Comparison of ENCODE assay signal across 16 mouse cellular contexts in the genomic region with DNA sequence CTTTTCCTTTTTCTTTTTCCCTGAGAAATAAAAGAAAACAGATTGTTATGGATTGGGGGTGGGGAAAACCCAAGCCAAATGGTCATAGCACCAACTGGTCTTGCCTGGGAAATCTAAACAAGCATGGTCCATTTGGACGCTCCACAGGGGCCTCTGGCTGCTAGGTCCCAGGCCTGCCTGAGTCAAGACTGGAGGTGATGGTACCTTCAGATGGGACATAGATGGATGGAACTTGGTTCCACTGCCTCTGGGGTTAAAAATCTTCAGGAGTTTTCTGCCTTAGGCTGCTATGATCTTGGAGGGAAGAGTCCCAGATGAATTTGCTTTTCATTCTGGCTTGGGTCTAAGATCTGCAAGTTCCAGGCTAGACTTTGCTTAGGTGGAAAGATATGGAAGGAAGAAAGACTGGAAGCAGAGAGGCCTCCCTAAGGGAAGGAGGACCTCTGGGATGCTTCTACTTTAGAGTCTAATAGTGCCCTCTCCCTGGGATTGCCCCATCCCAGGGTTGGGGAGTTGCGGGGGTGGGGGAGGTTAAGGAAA. TPM values are rescaled to one million over a fixed set of nuclear protein-coding genes. Genes with fewer than 3 reads are reported as not detected.
DNase-seq lines count a peak whose midpoint lies in the region; ATAC-seq lines count a peak whose summit lies in the region.
"Had no signal": no experiment of that assay in that cellular context is flagged by ENCODE, and none has a peak within 500 bp of the region (broad histone marks: within the 10 kb centered on the region; RNA-seq: fewer than 3 reads in every experiment).

No protein-coding gene starts in this region.

- whole genome bisulfite sequencing in intestine, embryonic 14.5 days = 46% methylated on average over 2 of the region's 2 CpGs
- 31% methylated on average over 2 of the region's 2 CpGs for WGBS in limb, embryonic 11.5 days

- intact Hi-C loops in gastrocnemius, postnatal 36 days (cut with DNase I) = no loop called here

- peak; percentile 55 for DNase-seq in adrenal gland, adult 2 months
- no peak for DNase-seq in adrenal gland, postnatal 4 days (ENCODE audit: low spot score in 2 of 2)
- peak; percentile 15 for DNase-seq in adrenal gland, postnatal 14 days
- DNase-seq in intestine, embryonic 14.5 days (ENCODE audit: low spot score) = no peak
- DNase-seq in limb, embryonic 11.5 days (ENCODE audit: low spot score) = peak; percentile 35
- no peak for DNase-seq in Muller cell, postnatal 12 days (ENCODE audit: inconsistent ontology term)
- no peak for DNase-seq in gastrocnemius, postnatal 36 days
- no peak for DNase-seq in right cerebral cortex, postnatal 36 days (ENCODE audit: low spot score in 2 of 2)
- DNase-seq: cerebellum, postnatal 14 days; spleen, adult 18-20 months; thymus, postnatal 36 days had no signal

- H3K4me3 ChIP-seq in intestine, embryonic 14.5 days (ENCODE audit: low read depth, low read length) = peak overlapping the region; percentile 42
- H3K4me3 ChIP-seq in limb, embryonic 11.5 days (ENCODE audit: low read depth, low read length) = no peak overlapping the region

- peak overlapping the region; percentile 98 for H3K27ac ChIP-seq in intestine, embryonic 14.5 days (ENCODE audit: low read depth)
- H3K27ac ChIP-seq in limb, embryonic 11.5 days (replicated peaks; ENCODE audit: low read depth, low read length) = no peak overlapping the region

- no peaks in the 10 kb centered on the region for H3K9me3 ChIP-seq in intestine, embryonic 14.5 days (ENCODE audit: control insufficient read depth, low read length)
- H3K9me3 ChIP-seq in limb, embryonic 11.5 days (ENCODE audit: control insufficient read depth, low read length) = no peaks in the 10 kb centered on the region

- ATAC-seq in intestine, embryonic 14.5 days (replicated peaks; ENCODE audit: low FRiP score, low TSS enrichment, low read depth) = no peak
- ATAC-seq in limb, embryonic 11.5 days (ENCODE audit: insufficient number of reproducible peaks, low FRiP score, low TSS enrichment, low read depth) = no peak

- peak overlapping the region; percentile 76 for H3K9ac ChIP-seq in intestine, embryonic 14.5 days (ENCODE audit: low read length)
- no peak overlapping the region for H3K9ac ChIP-seq in limb, embryonic 11.5 days (ENCODE audit: low read length)

- H3K27me3 ChIP-seq in intestine, embryonic 14.5 days (replicated peaks; ENCODE audit: control insufficient read depth, insufficient read depth, low read length) = no peaks in the 10 kb centered on the region
- H3K27me3 ChIP-seq in limb, embryonic 11.5 days (ENCODE audit: control insufficient read depth, insufficient read depth, low read length) = peaks cover 92% of the 10 kb centered on the region

- H3K36me3 ChIP-seq in intestine, embryonic 14.5 days (ENCODE audit: control insufficient read depth, insufficient read depth, low read length) = peaks cover 9% of the 10 kb centered on the region; the same call in 1 of the 2 replicates
- H3K36me3 ChIP-seq in limb, embryonic 11.5 days (ENCODE audit: control insufficient read depth, insufficient read depth, low read length) = no peaks in the 10 kb centered on the region

- H3K4me1 ChIP-seq in intestine, embryonic 14.5 days (replicated peaks; ENCODE audit: control insufficient read depth, insufficient read depth, low read length) = peaks cover 74% of the 10 kb centered on the region
- H3K4me1 ChIP-seq in limb, embryonic 11.5 days (ENCODE audit: control insufficient read depth, insufficient read depth, low read length) = peaks cover 41% of the 10 kb centered on the region

- peak overlapping the region; percentile 85 for H3K4me2 ChIP-seq in intestine, embryonic 14.5 days (ENCODE audit: low read length)
- H3K4me2 ChIP-seq in limb, embryonic 11.5 days (ENCODE audit: low read depth, severe bottlenecking) = no peak overlapping the region

RNA-seq across cellular contexts. Expression of gene Hoxb2, which starts 7.0 kb away (rescaled TPM):
- total RNA-seq in adrenal gland, adult 2 months (2021) = 10 to 100 TPM; 18.7 to 22.6 TPM
- polyA plus RNA-seq in adrenal gland, adult 2 months (2012; rRNA removed) = 69.6 and 86.1 TPM in 2 replicates
- 10 to 100 TPM; 21.0 to 26.0 TPM for total RNA-seq in adrenal gland, postnatal 4 days (2021)
- total RNA-seq in adrenal gland, postnatal 14 days (2021) = 18.0 and 19.3 TPM in 2 replicates
- 22.9 and 27.9 TPM in 2 replicates for polyA plus RNA-seq in intestine, embryonic 14.5 days (2014; fragmentation: Nextera tagmentation; extraction: Ambion mirVana)
- polyA plus RNA-seq in limb, embryonic 11.5 days (2014; fragmentation: Nextera tagmentation; extraction: Ambion mirVana) = 7.5 and 10.7 TPM in 2 replicates
- total RNA-seq in gastrocnemius, postnatal 36 days (2021) = under 1 TPM in 1 of 2 experiments, not detected in 1; 0.12 TPM
- total RNA-seq: gastrocnemius, adult 18-20 months; MEL; neutrophil, adult 5-6 weeks had no signal

RNA-seq across cellular contexts. Expression of gene Hoxb3, which starts 20.1 kb away (rescaled TPM):
- 10 to 100 TPM; 20.1 to 21.9 TPM for total RNA-seq in adrenal gland, adult 2 months (2021)
- 89.4 and 94.9 TPM in 2 replicates for polyA plus RNA-seq in adrenal gland, adult 2 months (2012; rRNA removed)
- total RNA-seq in adrenal gland, postnatal 4 days (2021) = 10 to 100 TPM; 40.5 to 44.5 TPM
- 17.1 and 26.0 TPM in 2 replicates for total RNA-seq in adrenal gland, postnatal 14 days (2021)
- polyA plus RNA-seq in intestine, embryonic 14.5 days (2014; fragmentation: Nextera tagmentation; extraction: Ambion mirVana) = 3.7 and 4.9 TPM in 2 replicates
- polyA plus RNA-seq in limb, embryonic 11.5 days (2014; fragmentation: Nextera tagmentation; extraction: Ambion mirVana) = 0.68 and 0.78 TPM in 2 replicates
- under 1 TPM; 0.38 to 0.54 TPM for total RNA-seq in gastrocnemius, postnatal 36 days (2021)
- total RNA-seq: MEL had no signal

RNA-seq across cellular contexts. Expression of gene Hoxb1, which starts 22.3 kb away (rescaled TPM):
- not detected for total RNA-seq in adrenal gland, adult 2 months (2021)
- not detected in 2 replicates for polyA plus RNA-seq in adrenal gland, adult 2 months (2012; rRNA removed)
- total RNA-seq in adrenal gland, postnatal 4 days (2021) = not detected
- total RNA-seq in adrenal gland, postnatal 14 days (2021) = not detected in 2 replicates
- polyA plus RNA-seq in intestine, embryonic 14.5 days (2014; fragmentation: Nextera tagmentation; extraction: Ambion mirVana) = 0.36 and 0.42 TPM in 2 replicates
- 0.58 TPM in 1 of 2 replicates, not detected in the other for polyA plus RNA-seq in limb, embryonic 11.5 days (2014; fragmentation: Nextera tagmentation; extraction: Ambion mirVana)
- total RNA-seq in gastrocnemius, postnatal 36 days (2021) = not detected
- total RNA-seq: gastrocnemius, adult 18-20 months; heart, postnatal 25 days; megakaryocyte-erythroid progenitor cell, adult 5-6 weeks; MEL; neutrophil, adult 5-6 weeks had no signal

RNA-seq across cellular contexts. Expression of gene Hoxb4, which starts 25.2 kb away (rescaled TPM):
- 10 to 100 TPM; 16.7 to 21.8 TPM for total RNA-seq in adrenal gland, adult 2 months (2021)
- polyA plus RNA-seq in adrenal gland, adult 2 months (2012; rRNA removed) = 27.9 and 30.0 TPM in 2 replicates
- 10 to 100 TPM; 19.8 to 22.0 TPM for total RNA-seq in adrenal gland, postnatal 4 days (2021)
- total RNA-seq in adrenal gland, postnatal 14 days (2021) = 14.0 and 15.7 TPM in 2 replicates
- polyA plus RNA-seq in intestine, embryonic 14.5 days (2014; fragmentation: Nextera tagmentation; extraction: Ambion mirVana) = 3.5 and 3.8 TPM in 2 replicates
- polyA plus RNA-seq in limb, embryonic 11.5 days (2014; fragmentation: Nextera tagmentation; extraction: Ambion mirVana) = 0.33 and 0.45 TPM in 2 replicates
- total RNA-seq in gastrocnemius, postnatal 36 days (2021) = under 1 TPM; 0.23 to 0.54 TPM
- total RNA-seq: MEL had no signal

RNA-seq across cellular contexts. Expression of gene Hoxb5, which starts 40.1 kb away (rescaled TPM):
- 10 to 100 TPM; 15.2 to 31.6 TPM for total RNA-seq in adrenal gland, adult 2 months (2021)
- polyA plus RNA-seq in adrenal gland, adult 2 months (2012; rRNA removed) = 43.4 and 45.6 TPM in 2 replicates
- 10 to 100 TPM; 26.5 to 27.8 TPM for total RNA-seq in adrenal gland, postnatal 4 days (2021)
- total RNA-seq in adrenal gland, postnatal 14 days (2021) = 17.1 and 18.7 TPM in 2 replicates
- polyA plus RNA-seq in intestine, embryonic 14.5 days (2014; fragmentation: Nextera tagmentation; extraction: Ambion mirVana) = 49.6 and 51.6 TPM in 2 replicates
- polyA plus RNA-seq in limb, embryonic 11.5 days (2014; fragmentation: Nextera tagmentation; extraction: Ambion mirVana) = 2.1 and 2.6 TPM in 2 replicates
- under 1 TPM; 0.52 to 0.61 TPM for total RNA-seq in gastrocnemius, postnatal 36 days (2021)
- total RNA-seq: megakaryocyte-erythroid progenitor cell, adult 5-6 weeks; MEL; neutrophil, adult 5-6 weeks had no signal

Comparison
In these comparisons a context has a peak if more than half of its experiments do, and no peak if none do; other contexts are left out.
1. DNase-seq: peak in adrenal gland, adult 2 months (single experiment), adrenal gland, postnatal 14 days (single experiment) and limb, embryonic 11.5 days (single experiment); none in adrenal gland, postnatal 4 days (0 of 2), intestine, embryonic 14.5 days (single experiment), Muller cell, postnatal 12 days (single experiment), gastrocnemius, postnatal 36 days (0 of 2) and right cerebral cortex, postnatal 36 days (0 of 2).
2. RNA of gene Hoxb2, which starts 7.0 kb away (total RNA-seq): 21.0 to 26.0 TPM in adrenal gland, postnatal 4 days, 18.7 to 22.6 TPM in adrenal gland, adult 2 months and 18.0 to 19.3 TPM in adrenal gland, postnatal 14 days; 0.12 TPM in gastrocnemius, postnatal 36 days; every median in the first group is over 10 times any median in the second.
3. RNA of gene Hoxb3, which starts 20.1 kb away (total RNA-seq): 40.5 to 44.5 TPM in adrenal gland, postnatal 4 days, 20.1 to 21.9 TPM in adrenal gland, adult 2 months and 17.1 to 26.0 TPM in adrenal gland, postnatal 14 days; 0.38 to 0.54 TPM in gastrocnemius, postnatal 36 days; every median in the first group is over 10 times any median in the second.